Mouse (Mus musculus): ENCODE results near the gene Zfhx2.

- TF ChIP-seq CTCF (IDR thresholded peaks at IDR 0.05; ENCODE audit: borderline replicate concordance, extremely low read depth, insufficient read depth, insufficient read length) (no peak), POLR2A (IDR thresholded peaks at IDR 0.05; ENCODE audit: borderline replicate concordance, extremely low read depth, insufficient read depth, insufficient read length, poor library complexity, severe bottlenecking) (no peak)
Observed at GRCm38 (mm10) chr14:55089199-55089947, 2.8 kb downstream of the Zfhx2 start.
